In the genomic region with DNA sequence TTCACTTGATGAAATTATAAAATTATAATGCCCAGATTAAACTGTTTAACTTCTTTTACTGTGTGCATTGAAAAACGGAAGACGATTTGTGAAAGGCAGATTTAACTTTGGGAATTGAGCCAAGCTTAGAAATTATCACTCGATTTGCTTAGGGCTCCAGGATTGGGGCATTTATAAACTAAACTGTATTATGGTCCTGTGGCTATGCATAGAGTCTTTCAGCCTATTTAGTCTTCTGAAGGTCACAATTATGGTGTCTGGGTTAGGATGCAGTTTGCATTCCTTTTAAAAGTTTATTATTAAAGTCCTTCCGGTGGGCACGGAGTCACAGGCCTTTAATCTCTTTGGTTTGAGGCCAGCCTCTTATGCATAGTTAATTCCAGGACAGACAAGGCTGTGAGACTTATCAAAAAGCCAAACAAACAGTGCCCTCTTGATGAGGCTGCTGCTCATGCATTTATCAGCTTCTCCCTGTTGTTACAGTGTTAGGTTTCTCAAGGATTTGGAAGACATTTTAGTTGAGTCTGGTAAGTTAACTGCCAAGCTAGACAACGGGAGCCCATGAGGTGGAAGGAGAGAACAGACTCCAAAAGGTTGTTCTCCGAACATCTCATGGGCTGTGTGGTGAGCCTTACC, we compare ENCODE assay signal across 8 mouse cellular contexts. TPM values are rescaled to one million over a fixed set of nuclear protein-coding genes. Genes with fewer than 3 reads are reported as not detected.
DNase-seq lines count a peak whose midpoint lies in the region; ATAC-seq and TF ChIP-seq lines count a peak whose summit lies in the region.

No protein-coding gene starts in this region.

- H3K27ac ChIP-seq in left cerebral cortex, adult 2 months, result peak overlapping the region; percentile 100; the same call in 1 of the 2 replicates
- peak overlapping the region; percentile 100; the same call in 1 of the 2 replicates for H3K27ac ChIP-seq in embryonic facial prominence, embryonic 13.5 days

- peak overlapping the region; percentile 85 for H3K4me2 ChIP-seq in embryonic facial prominence, embryonic 13.5 days
- H3K4me2 ChIP-seq in myocyte (ENCODE audit: low read depth), result peak overlapping the region; percentile 93

- 7% methylated on average over 7 of the region's 7 CpGs for WGBS in embryonic facial prominence, embryonic 13.5 days

- peak overlapping the region; percentile 91 for H3K4me3 ChIP-seq in left cerebral cortex, adult 2 months
- H3K4me3 ChIP-seq in embryonic facial prominence, embryonic 13.5 days, result peak overlapping the region; percentile 71
- peak overlapping the region; percentile 67 for H3K4me3 ChIP-seq in myocyte

- H3K9me3 ChIP-seq in embryonic facial prominence, embryonic 13.5 days, result no peaks in the 10 kb centered on the region

- no peak for TF ChIP-seq POLR2A in myocyte (IDR thresholded peaks at IDR 0.05; ENCODE audit: insufficient read length, low read depth)

- DNase-seq in left cerebral cortex, adult 2 months (ENCODE audit: extremely low spot score in 1 of 2, low spot score in 2 of 2), result no peak
- no peak for DNase-seq in left cerebral cortex, adult 9 months (ENCODE audit: low spot score in 2 of 2)
- DNase-seq in induced T-regulatory cell, adult 2 months (ENCODE audit: low read depth), result peak; percentile 51
- DNase-seq in frontal cortex, adult 2 months (ENCODE audit: extremely low spot score in 1 of 2, low spot score in 1 of 2), result no peak
- no peak for DNase-seq in frontal cortex, postnatal 25 days (ENCODE audit: low spot score in 2 of 2)
- no peak for DNase-seq in layer of hippocampus, postnatal 14 days (ENCODE audit: low spot score in 2 of 2)

- peak overlapping the region; percentile 12 for H3ac ChIP-seq in myocyte (ENCODE audit: control insufficient read depth, insufficient read length)

- intact Hi-C loops in left cerebral cortex, adult 2 months (cut with DNase I), result no loop called here

- H3K36me3 ChIP-seq in embryonic facial prominence, embryonic 13.5 days, result peaks cover 48% of the 10 kb centered on the region
- H3K36me3 ChIP-seq in myocyte (ENCODE audit: control insufficient read depth, insufficient read depth), result peaks cover 43% of the 10 kb centered on the region

- no peaks in the 10 kb centered on the region for H3K27me3 ChIP-seq in embryonic facial prominence, embryonic 13.5 days
- no peaks in the 10 kb centered on the region for H3K27me3 ChIP-seq in myocyte (ENCODE audit: control insufficient read depth, insufficient read depth, insufficient read length)

- H3K4me1 ChIP-seq in embryonic facial prominence, embryonic 13.5 days, result peaks cover 55% of the 10 kb centered on the region

- TF ChIP-seq CTCF in left cerebral cortex, adult 2 months (IDR thresholded peaks at IDR 0.05), result no peak

- peak overlapping the region; percentile 94 for H3K9ac ChIP-seq in embryonic facial prominence, embryonic 13.5 days

- H3K79me2 ChIP-seq in myocyte (ENCODE audit: control insufficient read depth, insufficient read depth), result peaks cover 55% of the 10 kb centered on the region

- no peak for ATAC-seq in embryonic facial prominence, embryonic 13.5 days (ENCODE audit: insufficient number of reproducible peaks, insufficient read depth, low FRiP score, low TSS enrichment, low read depth)

TF ChIP-seq in myocyte, 11 proteins besides CTCF, POLR2A, EP300 and RAD21:
- TF ChIP-seq USF1 (IDR thresholded peaks at IDR 0.05; ENCODE audit: low read depth), result no peak

RNA-seq across cellular contexts. Expression of a gene that starts 3.4 kb away (rescaled TPM):
- 100 to 1,000 TPM; 434 to 438 TPM for total RNA-seq in left cerebral cortex, adult 2 months (2021)
- 301 and 303 TPM in 2 replicates for polyA plus RNA-seq in embryonic facial prominence, embryonic 13.5 days (2015; fragmentation: Nextera tagmentation; extraction: Ambion mirVana)
- polyA plus RNA-seq in myocyte (2012; fragmentation: generic; extraction: Trizol), result 230 TPM
- polyA plus RNA-seq in frontal cortex, adult 2 months (2012; rRNA removed), result 391 and 418 TPM in 2 replicates
- total RNA-seq in layer of hippocampus, postnatal 14 days (2021), result 100 to 1,000 TPM; 379 to 416 TPM

RNA-seq across cellular contexts. Expression of a gene that starts 13.3 kb away (rescaled TPM):
- 10 to 100 TPM; 46.3 to 49.8 TPM for total RNA-seq in left cerebral cortex, adult 2 months (2021)
- polyA plus RNA-seq in embryonic facial prominence, embryonic 13.5 days (2015; fragmentation: Nextera tagmentation; extraction: Ambion mirVana), result 153 TPM in 2 replicates
- 132 TPM for polyA plus RNA-seq in myocyte (2012; fragmentation: generic; extraction: Trizol)
- 93.7 and 106 TPM in 2 replicates for polyA plus RNA-seq in frontal cortex, adult 2 months (2012; rRNA removed)
- total RNA-seq in layer of hippocampus, postnatal 14 days (2021), result 10 to 100 TPM; 58.2 to 61.2 TPM

RNA-seq across cellular contexts. Expression of a gene that starts 21.9 kb away (rescaled TPM):
- total RNA-seq in left cerebral cortex, adult 2 months (2021), result 1 to 10 TPM; 2.6 to 2.9 TPM
- 8.7 and 15.3 TPM in 2 replicates for polyA plus RNA-seq in embryonic facial prominence, embryonic 13.5 days (2015; fragmentation: Nextera tagmentation; extraction: Ambion mirVana)
- 3.0 TPM for polyA plus RNA-seq in myocyte (2012; fragmentation: generic; extraction: Trizol)
- 10.7 and 13.4 TPM in 2 replicates for polyA plus RNA-seq in frontal cortex, adult 2 months (2012; rRNA removed)
- 1 to 10 TPM; 3.9 to 4.2 TPM for total RNA-seq in layer of hippocampus, postnatal 14 days (2021)

RNA-seq across cellular contexts. Expression of a gene that starts 23.0 kb away (rescaled TPM):
- 1 to 10 TPM; 2.7 to 3.1 TPM for total RNA-seq in left cerebral cortex, adult 2 months (2021)
- 2.6 and 4.1 TPM in 2 replicates for polyA plus RNA-seq in embryonic facial prominence, embryonic 13.5 days (2015; fragmentation: Nextera tagmentation; extraction: Ambion mirVana)
- polyA plus RNA-seq in myocyte (2012; fragmentation: generic; extraction: Trizol), result 0.12 TPM
- 1.7 and 2.4 TPM in 2 replicates for polyA plus RNA-seq in frontal cortex, adult 2 months (2012; rRNA removed)
- total RNA-seq in layer of hippocampus, postnatal 14 days (2021), result 1 to 10 TPM; 2.9 to 3.3 TPM

RNA-seq across cellular contexts. Expression of a gene that starts 44.4 kb away (rescaled TPM):
- total RNA-seq in left cerebral cortex, adult 2 months (2021), result 10 to 100 TPM; 34.8 to 36.8 TPM
- 38.8 and 40.5 TPM in 2 replicates for polyA plus RNA-seq in embryonic facial prominence, embryonic 13.5 days (2015; fragmentation: Nextera tagmentation; extraction: Ambion mirVana)
- polyA plus RNA-seq in myocyte (2012; fragmentation: generic; extraction: Trizol), result 59.3 TPM
- polyA plus RNA-seq in frontal cortex, adult 2 months (2012; rRNA removed), result 30.1 and 34.9 TPM in 2 replicates
- total RNA-seq in layer of hippocampus, postnatal 14 days (2021), result 10 to 100 TPM; 31.4 to 33.9 TPM
